Mouse (Mus musculus) lung, postnatal 14 days (tissue): ENCODE results near the gene Fads2.

Experiments
- DNase-seq: peaks from one replicate; pipeline ENCODE4 v3.0.0; 2021

Fads2 gene

GRCm38 (mm10) chr19:10012827-10013278 is 88.7 kb downstream of the Fads2 start:
- DNase-seq: peak; percentile 53
